Mouse (Mus musculus): ENCODE results near the gene Lrrc31. TPM values are rescaled to one million over a fixed set of nuclear protein-coding genes. Genes with fewer than 3 reads are reported as not detected.
"Not testable (repeated sequence)": the region's sequence is repeated elsewhere in the genome, so short reads cannot be mapped to it uniquely, and the experiment has no call there.

The Lrrc31 gene
- not detected in 2 replicates for polyA plus RNA-seq (2014; fragmentation: Nextera tagmentation; extraction: Ambion mirVana)

- not testable (repeated sequence) for H3K9me3 ChIP-seq (ENCODE audit: low read depth, low read length); H3K4me2 ChIP-seq; H3K27me3 ChIP-seq (ENCODE audit: insufficient read depth, low read length); H3K36me3 ChIP-seq (ENCODE audit: insufficient read depth); H3K4me3 ChIP-seq (ENCODE audit: low read depth, low read length); DNase-seq; H3K4me1 ChIP-seq (ENCODE audit: insufficient read depth); H3K27ac ChIP-seq (ENCODE audit: low read depth); H3K9ac ChIP-seq; ATAC-seq (ENCODE audit: insufficient read depth)
- 74% methylated on average over 6 of the region's 6 CpGs for WGBS
These were observed at the start of gene Lrrc31 for GRCm38 (mm10) chr3:30699711-30700505. TSS of gene Lrrc31 (minus strand) at chr3:30699843.

- ATAC-seq (ENCODE audit: insufficient read depth) (no peak), DNase-seq (no peak)
- TF ChIP-seq CTCF (IDR thresholded peaks at IDR 0.05; ENCODE audit: low read depth): no peak
- Histone ChIP-seq H3K4me2 (no peak overlapping the region), H3K4me1 (ENCODE audit: insufficient read depth) (no peaks in the 10 kb centered on the region), H3K4me3 (ENCODE audit: low read depth, low read length) (no peak overlapping the region), H3K27ac (ENCODE audit: low read depth) (no peak overlapping the region), H3K9ac (no peak overlapping the region), H3K9me3 (ENCODE audit: low read depth, low read length) (no peaks in the 10 kb centered on the region), H3K27me3 (ENCODE audit: insufficient read depth, low read length) (no peaks in the 10 kb centered on the region), H3K36me3 (ENCODE audit: insufficient read depth) (no peaks in the 10 kb centered on the region)
- 79% methylated on average over 9 of the region's 9 CpGs for WGBS
These were observed 48.7 kb upstream of the Lrrc31 start for GRCm38 (mm10) chr3:30748316-30748715.

- Histone ChIP-seq H3K36me3 (ENCODE audit: insufficient read depth) (no peaks in the 10 kb centered on the region), H3K4me1 (ENCODE audit: insufficient read depth) (no peaks in the 10 kb centered on the region), H3K4me2 (no peak within 1 kb of the TSS), H3K27ac (ENCODE audit: low read depth) (no peak within 1 kb of the TSS), H3K4me3 (ENCODE audit: low read depth, low read length) (no peak within 1 kb of the TSS), H3K9me3 (ENCODE audit: low read depth, low read length) (no peaks in the 10 kb centered on the region), H3K27me3 (ENCODE audit: insufficient read depth, low read length) (no peaks in the 10 kb centered on the region), H3K9ac (no peak within 1 kb of the TSS)
- no peak for DNase-seq
- TF ChIP-seq CTCF (IDR thresholded peaks at IDR 0.05; ENCODE audit: low read depth): no peak
- WGBS: 74% methylated on average over 7 of the region's 7 CpGs
- ATAC-seq (ENCODE audit: insufficient read depth): no peak
These were observed 46.4 kb upstream of the Lrrc31 start, which contains the start of gene Samd7 for GRCm38 (mm10) chr3:30746006-30746405. TSS of gene Samd7 (plus strand) at chr3:30746293.

- WGBS: 78% methylated on average over 7 of the region's 7 CpGs
- TF ChIP-seq CTCF (IDR thresholded peaks at IDR 0.05; ENCODE audit: low read depth): no peak
- H3K27me3 ChIP-seq (ENCODE audit: insufficient read depth, low read length): no peaks in the 10 kb centered on the region
- H3K9ac ChIP-seq: no peak overlapping the region
- ATAC-seq (ENCODE audit: insufficient read depth) (no peak), DNase-seq (no peak)
- no peaks in the 10 kb centered on the region for H3K9me3 ChIP-seq (ENCODE audit: low read depth, low read length)
- H3K36me3 ChIP-seq (ENCODE audit: insufficient read depth): no peaks in the 10 kb centered on the region
- H3K4me3 ChIP-seq (ENCODE audit: low read depth, low read length): no peak overlapping the region
- H3K4me1 ChIP-seq (ENCODE audit: insufficient read depth): no peaks in the 10 kb centered on the region
- H3K4me2 ChIP-seq: no peak overlapping the region
- H3K27ac ChIP-seq (ENCODE audit: low read depth): no peak overlapping the region
These were observed 43.2 kb upstream of the Lrrc31 start for GRCm38 (mm10) chr3:30742891-30743290.

GRCm38 (mm10) chr3:30741306-30741705 lies 41.7 kb upstream of the Lrrc31 start:
- Histone ChIP-seq H3K27ac (ENCODE audit: low read depth) (no peak overlapping the region), H3K36me3 (ENCODE audit: insufficient read depth) (no peaks in the 10 kb centered on the region), H3K4me1 (ENCODE audit: insufficient read depth) (no peaks in the 10 kb centered on the region), H3K9me3 (ENCODE audit: low read depth, low read length) (no peaks in the 10 kb centered on the region), H3K4me2 (no peak overlapping the region), H3K9ac (no peak overlapping the region), H3K27me3 (ENCODE audit: insufficient read depth, low read length) (no peaks in the 10 kb centered on the region), H3K4me3 (ENCODE audit: low read depth, low read length) (no peak overlapping the region)
- WGBS: 84% methylated on average over 6 of the region's 6 CpGs
- ATAC-seq (ENCODE audit: insufficient read depth) (no peak), DNase-seq (no peak)
- TF ChIP-seq CTCF (IDR thresholded peaks at IDR 0.05; ENCODE audit: low read depth): no peak

- no peak for DNase-seq
- H3K27ac ChIP-seq (ENCODE audit: low read depth): no peak overlapping the region
These were observed 37.2 kb upstream of the Lrrc31 start for GRCm38 (mm10) chr3:30736809-30737208.

GRCm38 (mm10) chr3:30729046-30729445 lies 29.4 kb upstream of the Lrrc31 start:
- no peak overlapping the region for H3K4me2 ChIP-seq
- H3K9me3 ChIP-seq (ENCODE audit: low read depth, low read length): no peaks in the 10 kb centered on the region
- H3K4me1 ChIP-seq (ENCODE audit: insufficient read depth): no peaks in the 10 kb centered on the region
- H3K36me3 ChIP-seq (ENCODE audit: insufficient read depth): no peaks in the 10 kb centered on the region
- no peak overlapping the region for H3K4me3 ChIP-seq (ENCODE audit: low read depth, low read length)
- H3K9ac ChIP-seq: no peak overlapping the region
- no peaks in the 10 kb centered on the region for H3K27me3 ChIP-seq (ENCODE audit: insufficient read depth, low read length)
- TF ChIP-seq CTCF (IDR thresholded peaks at IDR 0.05; ENCODE audit: low read depth): no peak
- ATAC-seq (ENCODE audit: insufficient read depth) (no peak), DNase-seq (no peak)
- WGBS: 81% methylated on average over 5 of the region's 5 CpGs
- H3K27ac ChIP-seq (ENCODE audit: low read depth): no peak overlapping the region

More at GRCm38 (mm10) chr3:30736809-30737208, 37.2 kb upstream of the Lrrc31 start:
- WGBS: 79% methylated on average over 9 of the region's 9 CpGs
- Histone ChIP-seq H3K4me3 (ENCODE audit: low read depth, low read length) (no peak overlapping the region), H3K4me2 (no peak overlapping the region), H3K4me1 (ENCODE audit: insufficient read depth) (no peaks in the 10 kb centered on the region), H3K9me3 (ENCODE audit: low read depth, low read length) (no peaks in the 10 kb centered on the region), H3K36me3 (ENCODE audit: insufficient read depth) (no peaks in the 10 kb centered on the region), H3K9ac (no peak overlapping the region), H3K27me3 (ENCODE audit: insufficient read depth, low read length) (no peaks in the 10 kb centered on the region)
- no peak for TF ChIP-seq CTCF (IDR thresholded peaks at IDR 0.05; ENCODE audit: low read depth)
- ATAC-seq (ENCODE audit: insufficient read depth): no peak

Measured in lung, embryonic 14.5 days (tissue).